Mouse (Mus musculus): ENCODE results near the gene Alox12b.

GRCm38 (mm10) chr11:69150444-69150843 is 6.3 kb upstream of the Alox12b start:
- TF ChIP-seq CTCF (IDR thresholded peaks at IDR 0.05; ENCODE audit: low read depth, low read length) = peak; percentile 44
- no peak for TF ChIP-seq POLR2A (IDR thresholded peaks at IDR 0.05; ENCODE audit: insufficient read depth, low read length)
- TF ChIP-seq EP300 (IDR thresholded peaks at IDR 0.05; ENCODE audit: insufficient read depth, low read depth, low read length) = no peak

All from ES-Bruce4 (cell line).